Mouse (Mus musculus) CH12.LX (cell line): Measurements from ENCODE around the gene Fxyd5. TPM values are rescaled to one million over a fixed set of nuclear protein-coding genes. Genes with fewer than 3 reads are reported as not detected.

Experiments
- DNase-seq: peaks from one replicate; pipeline ENCODE4 v3.0.0-alpha.2; 2013; ENCODE audit errors: extremely low read depth
- H3K27ac ChIP-seq: 2 replicates; pipeline ENCODE4 v1.5.1; 2012; ENCODE audit warnings: low read depth, mild to moderate bottlenecking, control low read depth, moderate library complexity; ENCODE audit not compliant: insufficient read depth
- H3K27me3 ChIP-seq: replicated peaks from 2 replicates; pipeline ENCODE3; 2012; ENCODE audit warnings: inconsistent platforms
- H3K36me3 ChIP-seq, 2 experiments: replicated peaks in 1 of 2; 2 replicates each; pipeline versions ENCODE3 to v1.6.1; 2012; ENCODE audit warnings: inconsistent platforms in 1 of 2, low read length in 1 of 2, mild to moderate bottlenecking in 1 of 2, mixed read lengths in 1 of 2, moderate library complexity in 1 of 2; ENCODE audit not compliant: control insufficient read depth in 1 of 2, insufficient read depth in 1 of 2
- H3K4me1 ChIP-seq, 2 experiments: 2 replicates each; pipeline ENCODE4 v1.6.1; 2012; ENCODE audit warnings: inconsistent platforms in 1 of 2, moderate library complexity in 1 of 2; ENCODE audit not compliant: insufficient read depth in 2 of 2, control insufficient read depth in 1 of 2
- H3K4me2 ChIP-seq: 2 replicates; pipeline ENCODE4 v1.6.1; 2012; ENCODE audit warnings: low read depth, mild to moderate bottlenecking, control low read depth; ENCODE audit not compliant: poor library complexity, insufficient read depth, severe bottlenecking
- H3K4me3 ChIP-seq, 3 experiments: fragments of 150-350 bp in 1 of 3; sonication (generic) in 1 of 3; replicated peaks in 1 of 3; 2 replicates each; pipeline versions ENCODE3 to v1.5.1; 2011 to 2012; ENCODE audit warnings: low read depth in 2 of 3, low read length in 2 of 3, mild to moderate bottlenecking in 2 of 3, moderate library complexity in 2 of 3, control low read depth in 1 of 3, improper control_type of control experiment in 1 of 3, inconsistent platforms in 1 of 3, mixed read lengths in 1 of 3; ENCODE audit not compliant: poor library complexity in 1 of 3
- H3K79me2 ChIP-seq: replicated peaks from 2 replicates; pipeline ENCODE4 v1.6.1; 2012; ENCODE audit warnings: mild to moderate bottlenecking, moderate library complexity; ENCODE audit not compliant: control insufficient read depth, poor library complexity, insufficient read depth, severe bottlenecking; ENCODE audit errors: extremely low read depth
- H3K9ac ChIP-seq: 2 replicates; pipeline ENCODE4 v1.6.1; 2012; ENCODE audit warnings: low read depth, mild to moderate bottlenecking, control low read depth, moderate library complexity; ENCODE audit not compliant: insufficient read depth
- H3K9me3 ChIP-seq: replicated peaks from 2 replicates; pipeline ENCODE3; 2012; ENCODE audit warnings: low read length, inconsistent platforms, mixed read lengths
- CHD2 ChIP-seq: IDR thresholded peaks from 2 replicates; pipeline ENCODE4 v1.6.1; 2011; ENCODE audit warnings: low read length, improper control_type of control experiment
- CTCF ChIP-seq, 2 experiments: IDR thresholded peaks in 1 of 2; conservative IDR thresholded peaks in 1 of 2; 2 replicates each; pipeline ENCODE4 v1.5.1; 2011 to 2012; ENCODE audit warnings: low read depth in 2 of 2, low read length in 2 of 2, improper control_type of control experiment in 1 of 2, inconsistent platforms in 1 of 2, mild to moderate bottlenecking in 1 of 2, moderate library complexity in 1 of 2
- E2F4 ChIP-seq: IDR thresholded peaks from 2 replicates; pipeline ENCODE4 v1.6.1; 2011; ENCODE audit warnings: low read depth, low read length, improper control_type of control experiment; ENCODE audit not compliant: insufficient replicate concordance
- ELF1 ChIP-seq: IDR thresholded peaks from 2 replicates; pipeline ENCODE4 v1.6.1; 2014; ENCODE audit warnings: low read depth, mild to moderate bottlenecking, inconsistent platforms, low read length, improper control_type of control experiment
- JUN ChIP-seq: IDR thresholded peaks from 2 replicates; pipeline ENCODE4 v1.6.1; 2011; ENCODE audit warnings: low read depth, mild to moderate bottlenecking, low read length, improper control_type of control experiment, moderate library complexity; ENCODE audit not compliant: insufficient read depth
- JUND ChIP-seq: conservative IDR thresholded peaks from 2 replicates; pipeline ENCODE4 v1.6.1; 2011; ENCODE audit warnings: low read depth, low read length, improper control_type of control experiment
- MAFK ChIP-seq: IDR thresholded peaks from 2 replicates; pipeline ENCODE4 v1.6.1; 2011; ENCODE audit warnings: low read length, improper control_type of control experiment; ENCODE audit not compliant: insufficient replicate concordance
- MAX ChIP-seq: IDR thresholded peaks from 2 replicates; pipeline ENCODE4 v1.6.1; 2011; ENCODE audit warnings: low read length, improper control_type of control experiment
- MAZ ChIP-seq: IDR thresholded peaks from 2 replicates; pipeline ENCODE4 v1.6.1; 2012; ENCODE audit warnings: low read depth, mild to moderate bottlenecking, inconsistent platforms, low read length, improper control_type of control experiment, moderate library complexity
- MEF2A ChIP-seq: IDR thresholded peaks from 2 replicates; pipeline ENCODE4 v1.6.1; 2014; ENCODE audit warnings: low read depth, mild to moderate bottlenecking, inconsistent platforms, low read length, improper control_type of control experiment, borderline replicate concordance
- MYC ChIP-seq: IDR thresholded peaks from 2 replicates; pipeline ENCODE4 v1.6.1; 2011; ENCODE audit warnings: low read depth, mild to moderate bottlenecking, improper control_type of control experiment, low read length
- NRF1 ChIP-seq: IDR thresholded peaks from 2 replicates; pipeline ENCODE4 v1.6.1; 2014; ENCODE audit warnings: low read depth, mild to moderate bottlenecking, inconsistent platforms, low read length, improper control_type of control experiment, moderate library complexity
- POLR2A ChIP-seq: IDR thresholded peaks from 2 replicates; pipeline ENCODE4 v1.6.1; 2011; ENCODE audit warnings: low read depth, mild to moderate bottlenecking, improper control_type of control experiment, low read length
- POLR2AphosphoS2 ChIP-seq: IDR thresholded peaks from 2 replicates; pipeline ENCODE4 v1.6.1; 2011; ENCODE audit warnings: low read depth, low read length, improper control_type of control experiment
- RAD21 ChIP-seq: IDR thresholded peaks from 2 replicates; pipeline ENCODE4 v1.6.1; 2011; ENCODE audit warnings: low read depth, mild to moderate bottlenecking, low read length, improper control_type of control experiment, moderate library complexity
- RCOR1 ChIP-seq: conservative IDR thresholded peaks from 2 replicates; pipeline ENCODE4 v1.6.1; 2012; ENCODE audit warnings: low read depth, mild to moderate bottlenecking, inconsistent platforms, low read length, improper control_type of control experiment
- SIN3A ChIP-seq: IDR thresholded peaks from 2 replicates; pipeline ENCODE4 v1.6.1; 2012; ENCODE audit warnings: low read length, improper control_type of control experiment, inconsistent platforms
- TBP ChIP-seq: conservative IDR thresholded peaks from 2 replicates; pipeline ENCODE4 v1.6.1; 2011; ENCODE audit warnings: low read depth, low read length, improper control_type of control experiment
- UBTF ChIP-seq: IDR thresholded peaks from 2 replicates; pipeline ENCODE4 v1.6.1; 2012; ENCODE audit warnings: low read depth, mild to moderate bottlenecking, inconsistent platforms, low read length, improper control_type of control experiment, moderate library complexity
- USF1 ChIP-seq: IDR thresholded peaks from 2 replicates; pipeline ENCODE4 v1.6.1; 2014; ENCODE audit warnings: low read depth, mild to moderate bottlenecking, inconsistent platforms, low read length, improper control_type of control experiment
- ZC3H11A ChIP-seq: IDR thresholded peaks from 2 replicates; pipeline ENCODE4 v1.6.1; 2012; ENCODE audit warnings: low read depth, mild to moderate bottlenecking, inconsistent platforms, low read length, improper control_type of control experiment
- ZKSCAN1 ChIP-seq: IDR thresholded peaks from 2 replicates; pipeline ENCODE4 v1.6.1; 2012; ENCODE audit warnings: low read depth, inconsistent platforms, low read length, improper control_type of control experiment, borderline replicate concordance
- ZMIZ1 ChIP-seq: IDR thresholded peaks from 2 replicates; pipeline ENCODE4 v1.6.1; 2012; ENCODE audit warnings: low read depth, mild to moderate bottlenecking, inconsistent platforms, low read length, improper control_type of control experiment
- ZNF384 ChIP-seq: IDR thresholded peaks from 2 replicates; pipeline ENCODE4 v1.6.1; 2012; ENCODE audit warnings: low read depth, low read length, improper control_type of control experiment, inconsistent platforms
- dilution Hi-C: fragments of 300-500 bp; cut with MboI; formaldehyde crosslinking; loops from 2 replicates; pipeline ENCODE4 v1.14.3; 2020; ENCODE audit warnings: low sequenced_read_pairs; ENCODE audit not compliant: extremely low pct_unique_long_range_greater_than_20kb, extremely low pct_ligation_motif_present
- in situ Hi-C: fragments of 300-500 bp; cut with MboI; formaldehyde crosslinking; loops from 3 replicates; pipeline ENCODE4 v1.14.3; 2019; ENCODE audit warnings: low sequenced_read_pairs, low pct_ligation_motif_present, low pct_unique_long_range_greater_than_20kb, mixed read lengths
- polyA plus RNA-seq: library from polyadenylated mRNA; unstranded; fragments of >175 nt; gene quantifications from 2 replicates; pipeline ENCODE4 v1.2.1, GENCODE M21; 2012; ENCODE audit warnings: low read depth; ENCODE audit not compliant: insufficient read length
- total RNA-seq, 2 experiments: library from RNA; depleted of rRNA; stranded (reverse); fragments of 300-350 nt in 1 of 2; fragments of >200 nt in 1 of 2; gene quantifications; 2 replicates each; pipeline ENCODE4 v1.2.3; 2012 to 2014

Fxyd5 gene
- total RNA-seq (2012; rRNA removed) (71.6 and 73.2 TPM in 2 replicates), total RNA-seq (2014; rRNA removed) (38.3 and 43.8 TPM in 2 replicates), polyA plus RNA-seq (96.8 and 124 TPM in 2 replicates)

DNA sequence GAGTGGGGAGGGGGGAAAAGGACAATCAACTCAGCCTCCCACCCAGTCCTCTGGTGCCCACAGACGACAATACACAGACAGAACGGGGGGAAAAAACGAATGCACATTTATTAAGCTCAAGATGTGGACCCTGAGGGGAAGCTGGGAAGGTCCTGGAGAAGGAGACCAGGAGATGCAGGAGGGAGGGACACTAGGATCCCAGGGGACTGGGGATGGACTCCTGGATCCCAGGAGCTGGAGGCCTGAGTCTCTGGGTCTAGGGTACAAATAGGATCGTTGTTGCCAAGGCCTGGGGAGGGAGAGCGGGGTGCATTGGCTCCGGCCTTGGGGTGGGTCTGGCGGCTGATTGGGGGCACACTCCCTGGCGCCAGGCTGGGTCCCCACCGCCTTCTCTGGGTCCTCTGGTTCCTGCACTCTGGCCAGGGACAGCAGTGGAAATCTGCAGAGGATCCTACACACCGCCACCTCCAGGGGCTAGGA lies at the start of gene Fxyd5:
Fxyd5 (minus strand) TSS at position 51 of the 480 bp plus-strand sequence.
- peak within 1 kb of the TSS; percentile 48 for H3K4me2 ChIP-seq
- no peaks in the 10 kb centered on the region for H3K79me2 ChIP-seq
- no peak for TF ChIP-seq ZKSCAN1
- no peak for TF ChIP-seq ELF1
- TF ChIP-seq TBP, result no peak
- no peak for TF ChIP-seq USF1
- TF ChIP-seq ZNF384, result no peak
- TF ChIP-seq SIN3A, result no peak
- no peak for TF ChIP-seq CHD2
- no peak for TF ChIP-seq E2F4
- no peak for TF ChIP-seq MAFK
- TF ChIP-seq MYC, result no peak
- no peak for TF ChIP-seq MEF2A
- TF ChIP-seq JUN, result no peak
- no peak for TF ChIP-seq NRF1
- TF ChIP-seq RAD21, result no peak
- TF ChIP-seq MAZ, result no peak
- no peak for TF ChIP-seq RCOR1
- TF ChIP-seq MAX, result no peak
- TF ChIP-seq POLR2A, result no peak
- TF ChIP-seq JUND, result no peak
- in situ Hi-C loops, result no loop called here
- H3K27me3 ChIP-seq, result peaks cover 27% of the 10 kb centered on the region
- H3K9me3 ChIP-seq, result no peaks in the 10 kb centered on the region
- peaks cover 3 to 30% of the 10 kb centered on the region in 2 experiments for H3K4me1 ChIP-seq
- no peak within 1 kb of the TSS for H3K27ac ChIP-seq
- DNase-seq, result no peak
- H3K4me3 ChIP-seq, result peak within 1 kb of the TSS; percentile 58 to 73 (median 71)
- dilution Hi-C loops, result no loop called here
- H3K36me3 ChIP-seq, result peaks cover 0 to 20% of the 10 kb centered on the region in 2 experiments
- peak within 1 kb of the TSS; percentile 26 for H3K9ac ChIP-seq

GRCm38 (mm10) chr7:31089721-31090120 lies 47.4 kb upstream of the Fxyd5 start:
- no peak overlapping the region for H3K27ac ChIP-seq
- H3K36me3 ChIP-seq, result no peaks in the 10 kb centered on the region
- H3K9ac ChIP-seq, result no peak overlapping the region
- H3K9me3 ChIP-seq, result peaks cover 3% of the 10 kb centered on the region
- TF ChIP-seq CTCF (conservative IDR thresholded peaks at IDR 0.05 in 1 of 2, IDR thresholded peaks at IDR 0.05 in 1 of 2; ENCODE audit: low read depth in 2 of 2, low read length in 2 of 2) (no peak), POLR2AphosphoS2 (no peak), UBTF (no peak), MAFK (no peak), ELF1 (no peak), ZMIZ1 (no peak), JUND (no peak), ZC3H11A (no peak)
- in situ Hi-C loops (no loop called here), dilution Hi-C loops (no loop called here)
- H3K4me1 ChIP-seq, result peaks cover 0 to 9% of the 10 kb centered on the region in 2 experiments; a peak in 1 of 4 replicates
- no peak overlapping the region for H3K4me3 ChIP-seq
- DNase-seq, result no peak
- H3K79me2 ChIP-seq, result no peaks in the 10 kb centered on the region
- peaks cover 23% of the 10 kb centered on the region for H3K27me3 ChIP-seq
- H3K4me2 ChIP-seq, result no peak overlapping the region
